Mouse (Mus musculus) sigmoid colon, adult 10 weeks (tissue): ENCODE results near the gene Klf13. TPM values are rescaled to one million over a fixed set of nuclear protein-coding genes. Genes with fewer than 3 reads are reported as not detected.

Source experiments
- polyA plus RNA-seq: library from polyadenylated mRNA; stranded (reverse); fragments of 350-450 nt; fragmentation: Illumina TruSeq; extraction: RNeasy Lipid Tissue Mini Kit (QIAGEN cat#74804); gene quantifications from one replicate; pipeline ENCODE4 v1.2.3, GENCODE M21; 2014; ENCODE audit warnings: low read depth, low replicate concordance

Gene Klf13
- polyA plus RNA-seq = 15.2 TPM

DNA sequence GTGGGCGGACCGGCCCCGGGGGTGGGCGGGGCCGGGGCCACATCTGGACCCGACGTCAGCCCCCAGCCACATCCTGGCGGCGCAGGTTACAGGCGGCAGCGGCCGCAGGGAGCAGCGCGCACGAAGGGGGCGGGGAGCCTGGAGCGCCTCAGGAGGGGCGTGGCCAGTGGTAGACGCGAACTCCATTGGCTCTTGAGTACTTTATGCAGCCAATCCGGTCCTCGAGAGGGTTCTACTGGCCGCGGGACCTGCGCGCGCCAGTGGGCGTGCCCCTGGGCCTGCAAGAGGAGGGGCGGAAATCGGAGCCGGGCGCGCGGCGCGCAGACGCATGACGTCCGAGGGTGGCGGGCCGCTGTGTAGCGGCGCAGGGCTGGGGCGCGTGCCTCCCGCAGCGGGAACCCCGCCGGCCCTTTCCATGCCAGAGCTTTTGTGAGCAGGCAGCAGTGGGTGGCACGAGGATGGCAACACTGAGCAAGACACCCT lies at the start of gene Klf13:
Gene Klf13 (minus strand): TSS at position 2 of the 483 bp plus-strand sequence.

DNA sequence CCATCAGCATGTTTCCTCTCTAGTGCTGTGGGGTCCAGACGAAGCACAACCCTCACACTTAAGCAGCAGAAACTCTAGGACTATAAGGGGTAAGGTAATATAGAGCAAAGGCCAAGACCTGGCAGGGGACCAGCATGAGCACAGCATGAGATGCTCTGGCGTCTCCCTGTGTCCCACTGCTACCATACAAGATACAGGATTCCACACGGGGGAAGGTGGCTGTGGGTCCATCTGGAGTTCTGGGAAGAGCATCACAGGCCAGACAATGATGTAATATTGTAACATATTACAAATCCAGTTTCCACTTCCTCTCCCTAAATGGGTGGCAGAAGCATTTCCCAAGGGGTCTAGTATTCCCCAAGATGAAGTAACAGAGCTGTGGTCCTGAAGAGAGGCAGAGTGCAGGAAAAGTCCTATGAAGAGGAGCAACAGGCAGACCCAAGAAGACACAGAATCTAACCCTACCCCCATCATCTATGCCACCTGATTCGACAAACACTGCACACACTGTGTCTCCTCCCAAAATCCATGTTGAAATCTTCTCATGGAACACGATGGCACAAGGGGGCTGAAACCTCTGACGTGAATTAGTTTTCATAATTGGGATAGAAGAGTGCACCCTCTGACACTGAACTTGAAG lies 22.3 kb downstream of the Klf13 start, which contains the start of gene E030018B13Rik:
Gene E030018B13Rik (plus strand): TSS at position 590 of the 640 bp plus-strand sequence.

Other genes with a start within 250 kb of the Klf13 start
- gene E030018B13Rik, start 22.1 kb downstream of the Klf13 start, polyA plus RNA-seq = not detected
- not detected for gene Trpm1, start 214.9 kb upstream of the Klf13 start, polyA plus RNA-seq